Mouse (Mus musculus) heart, postnatal 0 days (tissue): Measurements from ENCODE around the gene Ccdc121.

Source experiments
- CTCF ChIP-seq: IDR thresholded peaks from 2 replicates; pipeline ENCODE4 v1.5.1; 2016; ENCODE audit warnings: antibody characterized with exemption, control low read depth, low read depth
- EP300 ChIP-seq: IDR thresholded peaks from 2 replicates; pipeline ENCODE4 v1.6.1; 2016; ENCODE audit warnings: antibody characterized with exemption, low read depth

GRCm38 (mm10) chr1:181465027-181465426, 46.2 kb downstream of the Ccdc121 start:
- TF ChIP-seq CTCF (peak; percentile 60), EP300 (no peak)
